Mouse (Mus musculus) cortical plate, adult 2 months (tissue): Measurements from ENCODE around the gene Gm4756.

ENCODE experiments used
- CTCF ChIP-seq: fragments of 200-500 bp; IDR thresholded peaks from 2 replicates; pipeline ENCODE4 v1.5.1; 2011; ENCODE audit warnings: mild to moderate bottlenecking, control low read depth, low read length; ENCODE audit not compliant: insufficient read depth; ENCODE audit errors: extremely low read depth
- POLR2A ChIP-seq: fragments of 200-500 bp; IDR thresholded peaks from 2 replicates; pipeline ENCODE4 v1.6.1; 2011; ENCODE audit warnings: mild to moderate bottlenecking, low read length, control low read depth; ENCODE audit not compliant: insufficient read depth; ENCODE audit errors: extremely low read depth

DNA sequence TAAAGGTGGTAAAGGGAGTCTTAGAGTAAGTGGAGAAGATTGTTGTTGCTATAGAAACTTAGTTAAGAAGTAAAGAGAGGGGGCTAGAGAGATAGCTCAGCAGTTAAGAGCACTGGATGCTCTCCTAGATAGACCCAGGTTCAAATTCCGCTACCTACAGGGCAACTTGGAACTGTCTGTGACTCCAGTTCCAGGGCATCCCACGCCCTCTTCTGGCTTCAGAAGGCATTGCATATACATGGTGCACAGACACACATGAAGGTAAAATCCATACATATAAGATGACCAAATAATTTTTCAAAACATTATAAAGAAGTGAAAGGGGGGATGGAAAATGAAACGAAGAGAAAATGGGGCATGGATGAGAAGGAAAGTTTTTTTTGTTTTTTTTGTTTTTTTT lies 30.2 kb upstream of the Gm4756 start:
- TF ChIP-seq POLR2A (no peak), CTCF (no peak)
